Mouse (Mus musculus): ENCODE results near the gene Fscb. TPM values are rescaled to one million over a fixed set of nuclear protein-coding genes. Genes with fewer than 3 reads are reported as not detected.

Gene Fscb
- 0.11 TPM for polyA plus RNA-seq (2017; shearing (Covaris generic))

GRCm38 (mm10) chr12:64474590-64474989 lies at the start of gene Fscb:
Gene Fscb, minus strand, starts transcription at chr12:64474690.

